Mouse (Mus musculus): Measurements from ENCODE around the gene Abhd17c. TPM values are rescaled to one million over a fixed set of nuclear protein-coding genes. Genes with fewer than 3 reads are reported as not detected.

Gene Abhd17c
- 151 and 179 TPM in 2 replicates for polyA plus RNA-seq (2012; rRNA removed)

DNA sequence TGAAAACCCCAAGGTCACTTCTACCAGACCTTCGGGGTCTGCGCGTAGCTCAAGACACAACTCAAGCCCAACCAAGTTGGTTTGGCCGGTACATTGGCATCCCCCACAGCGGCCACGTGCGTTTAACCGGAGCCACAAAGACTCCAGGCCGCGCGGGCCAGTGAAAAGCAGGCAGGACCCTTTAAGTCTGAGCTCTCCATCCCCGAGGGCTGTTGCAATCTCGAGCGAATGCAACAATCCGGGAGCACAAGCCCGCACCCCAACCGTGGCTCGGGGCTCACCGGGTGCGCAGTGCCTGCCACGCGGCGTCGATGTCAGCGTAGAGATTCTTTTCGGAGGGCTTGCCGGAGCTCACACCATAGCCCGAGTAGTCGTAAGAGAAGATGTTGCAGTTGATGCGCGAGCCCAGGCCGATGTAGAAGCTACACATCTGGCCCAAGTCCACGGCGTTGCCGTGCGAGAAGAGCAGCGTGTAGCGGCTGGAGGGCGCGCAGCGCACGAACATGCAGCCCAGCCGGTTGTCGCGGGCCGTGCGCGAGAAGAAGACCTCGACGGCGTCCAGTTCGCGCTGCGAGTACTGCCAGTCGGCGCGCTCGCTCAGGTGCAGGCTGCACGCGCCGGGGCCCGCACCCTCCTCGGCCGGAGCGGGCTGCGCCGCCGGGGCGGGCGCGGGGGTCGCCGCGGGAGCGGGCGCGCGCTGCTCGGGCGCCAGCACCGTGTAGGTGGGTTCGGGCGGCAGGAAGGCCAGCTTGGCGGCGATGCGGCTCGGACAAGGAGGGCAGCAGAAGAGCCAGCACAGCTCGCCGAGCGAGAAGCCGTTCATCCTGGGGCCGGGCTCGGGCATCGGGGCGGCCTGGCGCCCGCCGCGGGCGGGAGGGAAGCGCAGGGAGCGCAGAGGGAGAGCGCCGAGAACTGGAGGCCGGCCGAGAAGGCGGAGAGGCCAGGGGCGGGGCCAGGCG is at the start of gene Abhd17c:
Gene Abhd17c (minus strand): TSS at position 893 of the 959 bp plus-strand sequence.
- H3K36me3 ChIP-seq (ENCODE audit: control insufficient read depth, insufficient read depth, low read length): no peaks in the 10 kb centered on the region; the same call in 1 of the 2 replicates
- WGBS: under 1% methylated on average over 109 of the region's 109 CpGs
- no peak for DNase-seq

GRCm38 (mm10) chr7:84197208-84197860 is 45.6 kb upstream of the Abhd17c start:
- DNase-seq: peak; percentile 4
- no peaks in the 10 kb centered on the region for H3K4me1 ChIP-seq (ENCODE audit: control insufficient read depth, insufficient read depth, low read length)
- no peaks in the 10 kb centered on the region for H3K36me3 ChIP-seq (ENCODE audit: control insufficient read depth, insufficient read depth, low read length)
- 76% methylated on average over 6 of the region's 6 CpGs for WGBS
- no peak overlapping the region for H3K4me3 ChIP-seq (ENCODE audit: insufficient read depth, low read depth, low read length)
- TF ChIP-seq POLR2A (IDR thresholded peaks at IDR 0.05; ENCODE audit: low read depth, low read length) (no peak), CTCF (conservative IDR thresholded peaks at IDR 0.05; ENCODE audit: insufficient read depth, insufficient read length, low read depth, low read length) (no peak)
- no peaks in the 10 kb centered on the region for H3K27me3 ChIP-seq (replicated peaks; ENCODE audit: control insufficient read depth, insufficient read depth, low read length)
- no peak overlapping the region for H3K27ac ChIP-seq (ENCODE audit: insufficient read depth, low read depth, low read length)

More for the DNA sequence above, at the start of gene Abhd17c:
- TF ChIP-seq POLR2A (IDR thresholded peaks at IDR 0.05; ENCODE audit: low read depth, low read length): no peak
- no peak for TF ChIP-seq CTCF (conservative IDR thresholded peaks at IDR 0.05; ENCODE audit: insufficient read depth, insufficient read length, low read depth, low read length)
- peaks cover 25% of the 10 kb centered on the region; the same call in 1 of the 2 replicates for H3K4me1 ChIP-seq (ENCODE audit: control insufficient read depth, insufficient read depth, low read length)
- H3K27me3 ChIP-seq (replicated peaks; ENCODE audit: control insufficient read depth, insufficient read depth, low read length): no peaks in the 10 kb centered on the region
- peak within 1 kb of the TSS; percentile 90 for H3K27ac ChIP-seq (ENCODE audit: insufficient read depth, low read depth, low read length)
- peak within 1 kb of the TSS; percentile 86 for H3K4me3 ChIP-seq (ENCODE audit: insufficient read depth, low read depth, low read length)

GRCm38 (mm10) chr7:84196221-84196620 is 44.5 kb upstream of the Abhd17c start:
- DNase-seq: no peak
- TF ChIP-seq CTCF (conservative IDR thresholded peaks at IDR 0.05; ENCODE audit: insufficient read depth, insufficient read length, low read depth, low read length) (no peak), POLR2A (IDR thresholded peaks at IDR 0.05; ENCODE audit: low read depth, low read length) (no peak)
- Histone ChIP-seq H3K4me1 (ENCODE audit: control insufficient read depth, insufficient read depth, low read length) (no peaks in the 10 kb centered on the region), H3K27ac (ENCODE audit: insufficient read depth, low read depth, low read length) (no peak overlapping the region), H3K36me3 (ENCODE audit: control insufficient read depth, insufficient read depth, low read length) (no peaks in the 10 kb centered on the region), H3K27me3 (replicated peaks; ENCODE audit: control insufficient read depth, insufficient read depth, low read length) (no peaks in the 10 kb centered on the region), H3K4me3 (ENCODE audit: insufficient read depth, low read depth, low read length) (no peak overlapping the region)
- 74% methylated on average over 6 of the region's 6 CpGs for WGBS

- DNase-seq: no peak
- no peaks in the 10 kb centered on the region for H3K4me1 ChIP-seq (ENCODE audit: control insufficient read depth, insufficient read depth, low read length)
- H3K27me3 ChIP-seq (replicated peaks; ENCODE audit: control insufficient read depth, insufficient read depth, low read length): no peaks in the 10 kb centered on the region
- TF ChIP-seq POLR2A (IDR thresholded peaks at IDR 0.05; ENCODE audit: low read depth, low read length): no peak
- no peak for TF ChIP-seq CTCF (conservative IDR thresholded peaks at IDR 0.05; ENCODE audit: insufficient read depth, insufficient read length, low read depth, low read length)
- H3K36me3 ChIP-seq (ENCODE audit: control insufficient read depth, insufficient read depth, low read length): no peaks in the 10 kb centered on the region
- no peak overlapping the region for H3K27ac ChIP-seq (ENCODE audit: insufficient read depth, low read depth, low read length)
- no peak overlapping the region for H3K4me3 ChIP-seq (ENCODE audit: insufficient read depth, low read depth, low read length)
- WGBS: 84% methylated on average over 3 of the region's 3 CpGs
Observed at GRCm38 (mm10) chr7:84192256-84192655, 40.6 kb upstream of the Abhd17c start.

GRCm38 (mm10) chr7:84191476-84191875 is 39.8 kb upstream of the Abhd17c start:
- no peaks in the 10 kb centered on the region for H3K4me1 ChIP-seq (ENCODE audit: control insufficient read depth, insufficient read depth, low read length)
- H3K27ac ChIP-seq (ENCODE audit: insufficient read depth, low read depth, low read length): no peak overlapping the region
- H3K4me3 ChIP-seq (ENCODE audit: insufficient read depth, low read depth, low read length): no peak overlapping the region
- no peaks in the 10 kb centered on the region for H3K27me3 ChIP-seq (replicated peaks; ENCODE audit: control insufficient read depth, insufficient read depth, low read length)
- no peaks in the 10 kb centered on the region for H3K36me3 ChIP-seq (ENCODE audit: control insufficient read depth, insufficient read depth, low read length)
- no peak for DNase-seq
- TF ChIP-seq POLR2A (IDR thresholded peaks at IDR 0.05; ENCODE audit: low read depth, low read length): no peak
- no peak for TF ChIP-seq CTCF (conservative IDR thresholded peaks at IDR 0.05; ENCODE audit: insufficient read depth, insufficient read length, low read depth, low read length)
- WGBS: 87% methylated on average over 2 of the region's 2 CpGs

GRCm38 (mm10) chr7:84188196-84188595 is 36.5 kb upstream of the Abhd17c start:
- H3K4me3 ChIP-seq (ENCODE audit: insufficient read depth, low read depth, low read length): no peak overlapping the region
- H3K27me3 ChIP-seq (replicated peaks; ENCODE audit: control insufficient read depth, insufficient read depth, low read length): no peaks in the 10 kb centered on the region
- 67% methylated on average over 5 of the region's 5 CpGs for WGBS
- no peak for DNase-seq
- H3K4me1 ChIP-seq (ENCODE audit: control insufficient read depth, insufficient read depth, low read length): no peaks in the 10 kb centered on the region
- H3K36me3 ChIP-seq (ENCODE audit: control insufficient read depth, insufficient read depth, low read length): no peaks in the 10 kb centered on the region
- TF ChIP-seq CTCF (conservative IDR thresholded peaks at IDR 0.05; ENCODE audit: insufficient read depth, insufficient read length, low read depth, low read length): no peak
- no peak for TF ChIP-seq POLR2A (IDR thresholded peaks at IDR 0.05; ENCODE audit: low read depth, low read length)
- H3K27ac ChIP-seq (ENCODE audit: insufficient read depth, low read depth, low read length): no peak overlapping the region

- no peak overlapping the region for H3K27ac ChIP-seq (ENCODE audit: insufficient read depth, low read depth, low read length)
- no peaks in the 10 kb centered on the region for H3K36me3 ChIP-seq (ENCODE audit: control insufficient read depth, insufficient read depth, low read length)
- DNase-seq: no peak
- no peaks in the 10 kb centered on the region for H3K27me3 ChIP-seq (replicated peaks; ENCODE audit: control insufficient read depth, insufficient read depth, low read length)
- WGBS: 94% methylated on average over 4 of the region's 4 CpGs
- H3K4me3 ChIP-seq (ENCODE audit: insufficient read depth, low read depth, low read length): no peak overlapping the region
- TF ChIP-seq POLR2A (IDR thresholded peaks at IDR 0.05; ENCODE audit: low read depth, low read length): no peak
- TF ChIP-seq CTCF (conservative IDR thresholded peaks at IDR 0.05; ENCODE audit: insufficient read depth, insufficient read length, low read depth, low read length): no peak
- H3K4me1 ChIP-seq (ENCODE audit: control insufficient read depth, insufficient read depth, low read length): no peaks in the 10 kb centered on the region
Observed at GRCm38 (mm10) chr7:84185196-84185595, 33.5 kb upstream of the Abhd17c start.
